Mouse (Mus musculus) myocyte (in vitro differentiated cells): ENCODE results near the gene Nubp1. TPM values are rescaled to one million over a fixed set of nuclear protein-coding genes. Genes with fewer than 3 reads are reported as not detected.
A peak's percentile ranks its signal among the peaks of the same experiment; 100 is the strongest.

Experiments used
- H3K27me3 ChIP-seq: one replicate; pipeline ENCODE4 v1.6.1; 2011; ENCODE audit not compliant: control insufficient read depth, insufficient read depth, insufficient read length
- H3K36me3 ChIP-seq: one replicate; pipeline ENCODE4 v1.6.1; 2011; ENCODE audit not compliant: control insufficient read depth, insufficient read depth
- H3K4me2 ChIP-seq: one replicate; pipeline ENCODE4 v1.6.1; 2011; ENCODE audit warnings: low read depth, control low read depth
- H3K4me3 ChIP-seq: one replicate; pipeline ENCODE4 v1.5.1; 2011; ENCODE audit warnings: mild to moderate bottlenecking, control low read depth, moderate library complexity
- H3K79me2 ChIP-seq: one replicate; pipeline ENCODE4 v1.6.1; 2011; ENCODE audit not compliant: control insufficient read depth, insufficient read depth
- H3ac ChIP-seq: one replicate; pipeline ENCODE4 v1.6.1; 2011; ENCODE audit not compliant: control insufficient read depth, insufficient read length
- CEBPB ChIP-seq: IDR thresholded peaks from 2 replicates; pipeline ENCODE4 v1.6.1; 2011; ENCODE audit warnings: mild to moderate bottlenecking, moderate library complexity; ENCODE audit not compliant: poor library complexity, insufficient read depth, severe bottlenecking
- E2F4 ChIP-seq: IDR thresholded peaks from one replicate; pipeline ENCODE4 v1.6.1; 2011; ENCODE audit warnings: mild to moderate bottlenecking, control low read depth, moderate library complexity; ENCODE audit not compliant: insufficient read depth
- MAX ChIP-seq: IDR thresholded peaks from one replicate; pipeline ENCODE4 v1.6.1; 2011; ENCODE audit warnings: low read depth, mild to moderate bottlenecking, control low read depth
- MYOD1 ChIP-seq, 3 experiments: IDR thresholded peaks; one replicate each; pipeline ENCODE4 v1.6.1; 2011; ENCODE audit warnings: control low read depth in 2 of 3, low read depth in 2 of 3, mild to moderate bottlenecking in 2 of 3, moderate library complexity in 1 of 3; ENCODE audit not compliant: insufficient read length in 2 of 3, control insufficient read depth in 1 of 3
- MYOG ChIP-seq, 3 experiments: IDR thresholded peaks; one replicate each; pipeline ENCODE4 v1.6.1; 2011; ENCODE audit warnings: control low read depth in 2 of 3, low read depth in 2 of 3, mild to moderate bottlenecking in 2 of 3; ENCODE audit not compliant: insufficient read length in 2 of 3, control insufficient read depth in 1 of 3, insufficient read depth in 1 of 3
- POLR2A ChIP-seq: IDR thresholded peaks from one replicate; pipeline ENCODE4 v1.6.1; 2011; ENCODE audit warnings: low read depth, mild to moderate bottlenecking, control low read depth, moderate library complexity; ENCODE audit not compliant: insufficient read length
- POLR2AphosphoS2 ChIP-seq: IDR thresholded peaks from one replicate; pipeline ENCODE4 v1.6.1; 2011; ENCODE audit warnings: low read depth, control low read depth; ENCODE audit not compliant: insufficient read length
- REST ChIP-seq: IDR thresholded peaks from one replicate; pipeline ENCODE4 v1.6.1; 2011; ENCODE audit warnings: mild to moderate bottlenecking, control low read depth, moderate library complexity; ENCODE audit not compliant: insufficient read depth, insufficient read length
- SRF ChIP-seq: IDR thresholded peaks from one replicate; pipeline ENCODE4 v1.6.1; 2011; ENCODE audit warnings: low read depth; ENCODE audit not compliant: control insufficient read depth, insufficient read length
- TCF12 ChIP-seq: IDR thresholded peaks from one replicate; pipeline ENCODE4 v1.6.1; 2011; ENCODE audit warnings: mild to moderate bottlenecking, control low read depth; ENCODE audit not compliant: poor library complexity, insufficient read depth, severe bottlenecking
- TCF3 ChIP-seq: IDR thresholded peaks from one replicate; pipeline ENCODE4 v1.6.1; 2011; ENCODE audit warnings: low read depth, control low read depth; ENCODE audit not compliant: insufficient read length
- USF1 ChIP-seq: IDR thresholded peaks from one replicate; pipeline ENCODE4 v1.6.1; 2011; ENCODE audit warnings: low read depth, mild to moderate bottlenecking, control low read depth, moderate library complexity
- polyA plus RNA-seq: library from polyadenylated mRNA; unstranded; fragments of >200 nt; fragmentation: generic; extraction: Trizol; gene quantifications from one replicate; pipeline ENCODE4 v1.2.1, GENCODE M21; 2012; ENCODE audit warnings: missing spikeins

The Nubp1 gene
- polyA plus RNA-seq, 1 experiment: 38.8 TPM

DNA sequence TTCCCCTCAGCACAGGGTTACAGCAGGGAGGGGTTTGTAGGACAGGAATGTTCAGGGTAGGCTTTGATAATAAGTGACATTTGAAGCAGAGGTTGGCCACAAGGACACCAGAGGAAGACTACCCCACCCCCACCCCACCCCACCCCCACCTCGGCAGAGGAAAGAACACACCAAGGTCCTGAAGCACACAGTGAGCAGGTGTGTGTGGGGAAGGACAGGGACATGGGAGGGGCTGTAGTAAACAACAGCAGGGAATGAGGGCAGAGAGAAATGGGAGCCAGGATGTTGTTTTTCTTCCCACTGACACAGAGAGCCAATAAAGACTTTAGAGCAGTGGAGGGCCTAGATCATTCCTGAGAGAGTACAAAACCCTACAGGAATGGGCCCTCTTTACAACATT lies 34.5 kb upstream of the Nubp1 start:
- Histone ChIP-seq H3K36me3 (no peaks in the 10 kb centered on the region), H3ac (no peak overlapping the region), H3K4me2 (peak overlapping the region; percentile 34), H3K79me2 (no peaks in the 10 kb centered on the region), H3K27me3 (peaks cover under 1% of the 10 kb centered on the region), H3K4me3 (peak overlapping the region; percentile 4)
- TF ChIP-seq MYOD1 (IDR thresholded peaks at IDR 0.05; ENCODE audit: control insufficient read depth in 1 of 3, insufficient read length in 2 of 3, low read depth in 2 of 3) (peak in 2 of 3 experiments; percentile 9 to 56), TCF3 (no peak), E2F4 (no peak), TCF12 (no peak), REST (no peak), POLR2AphosphoS2 (no peak), CEBPB (no peak), USF1 (no peak), MYOG (IDR thresholded peaks at IDR 0.05; ENCODE audit: control insufficient read depth in 1 of 3, insufficient read depth in 1 of 3, insufficient read length in 2 of 3, low read depth in 2 of 3) (peak in 1 of 3 experiments; percentile 61), SRF (no peak), MAX (no peak)

DNA sequence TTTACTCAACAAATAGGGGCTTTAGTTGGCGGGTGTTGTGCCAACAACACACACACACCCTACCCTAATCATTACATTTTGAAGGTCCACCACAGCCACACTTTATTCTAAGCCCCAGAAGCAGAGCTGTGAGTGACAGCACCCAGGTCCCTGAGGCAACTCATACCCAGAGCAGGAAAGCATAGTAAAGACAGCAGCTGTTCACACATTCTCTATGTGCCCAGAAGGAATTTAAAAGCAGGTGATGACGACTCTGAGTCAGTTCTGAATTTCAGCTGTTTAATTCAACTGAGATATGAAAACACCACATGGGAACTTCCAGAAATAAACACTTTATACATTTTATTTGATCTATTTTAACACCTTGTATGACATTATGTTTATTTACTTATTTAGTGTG lies 32.2 kb upstream of the Nubp1 start:
- H3ac ChIP-seq: no peak overlapping the region
- H3K27me3 ChIP-seq: peaks cover 8% of the 10 kb centered on the region
- peak overlapping the region; percentile 4 for H3K4me3 ChIP-seq
- H3K4me2 ChIP-seq: peak overlapping the region; percentile 60
- no peaks in the 10 kb centered on the region for H3K79me2 ChIP-seq
- TF ChIP-seq MAX: no peak
- no peak for TF ChIP-seq TCF3
- no peak for TF ChIP-seq USF1
- TF ChIP-seq MYOD1 (IDR thresholded peaks at IDR 0.05; ENCODE audit: control insufficient read depth in 1 of 3, insufficient read length in 2 of 3, low read depth in 2 of 3): peak; percentile 56 to 80 (median 62)
- TF ChIP-seq MYOG (IDR thresholded peaks at IDR 0.05; ENCODE audit: control insufficient read depth in 1 of 3, insufficient read depth in 1 of 3, insufficient read length in 2 of 3, low read depth in 2 of 3): peak in 2 of 3 experiments; percentile 55 to 98
- peak; percentile 87 for TF ChIP-seq TCF12
- H3K36me3 ChIP-seq: no peaks in the 10 kb centered on the region

DNA sequence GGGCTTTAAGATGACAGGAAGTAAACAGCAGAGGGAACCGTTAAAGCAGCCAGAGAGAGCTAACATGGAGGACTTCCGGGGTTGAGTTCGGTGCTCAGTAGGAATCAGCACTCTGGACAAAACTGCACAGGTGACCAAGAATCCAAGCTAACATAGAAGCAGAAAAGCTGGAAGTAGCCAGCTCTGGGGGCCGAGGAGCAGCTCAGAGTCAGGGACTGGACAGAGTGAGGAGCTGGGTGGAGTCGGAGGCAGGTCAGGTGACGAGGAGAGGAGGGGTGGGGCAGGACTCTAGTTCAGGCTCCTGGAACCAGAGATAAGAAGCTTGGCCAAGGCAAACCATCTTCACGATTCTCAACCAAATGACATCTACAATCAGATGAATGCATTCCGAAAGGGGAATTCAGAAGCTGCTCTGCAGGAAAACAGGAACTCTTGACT lies 27.7 kb upstream of the Nubp1 start:
- TF ChIP-seq POLR2A: no peak
- peak; percentile 16 for TF ChIP-seq USF1
- no peak for TF ChIP-seq POLR2AphosphoS2
- no peak for TF ChIP-seq MAX
- Histone ChIP-seq H3K4me2 (peak overlapping the region; percentile 42), H3K36me3 (no peaks in the 10 kb centered on the region), H3K79me2 (no peaks in the 10 kb centered on the region), H3K27me3 (peaks cover 8% of the 10 kb centered on the region), H3ac (no peak overlapping the region), H3K4me3 (no peak overlapping the region)

DNA sequence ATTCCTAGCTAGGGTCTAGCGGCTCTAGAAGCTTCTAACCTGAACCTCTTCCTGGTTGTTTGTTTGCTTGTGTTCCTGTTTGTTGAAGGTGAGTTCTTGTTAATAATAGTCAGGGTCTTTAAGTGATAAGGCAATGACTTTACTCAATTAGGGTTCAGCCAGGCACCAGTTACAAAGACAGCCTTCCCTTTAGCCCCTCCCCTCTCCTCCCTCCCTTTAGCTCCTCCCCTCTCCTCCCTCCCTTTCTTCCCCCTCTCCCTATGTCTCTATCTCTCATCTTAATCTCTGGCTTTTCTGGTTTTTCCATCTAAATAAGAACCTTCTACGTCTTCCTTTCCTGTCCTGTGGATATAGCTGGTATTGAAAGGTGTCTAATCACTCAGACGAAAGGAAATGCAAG lies 27.2 kb upstream of the Nubp1 start:
- Histone ChIP-seq H3K36me3 (no peaks in the 10 kb centered on the region), H3K4me2 (peak overlapping the region; percentile 42), H3ac (no peak overlapping the region), H3K79me2 (no peaks in the 10 kb centered on the region), H3K4me3 (no peak overlapping the region), H3K27me3 (peaks cover 8% of the 10 kb centered on the region)
- TF ChIP-seq CEBPB: no peak
- no peak for TF ChIP-seq MYOD1 (IDR thresholded peaks at IDR 0.05; ENCODE audit: control insufficient read depth in 1 of 3, insufficient read length in 2 of 3, low read depth in 2 of 3)
- TF ChIP-seq POLR2AphosphoS2: no peak
- TF ChIP-seq SRF: no peak
- no peak for TF ChIP-seq TCF12
- TF ChIP-seq MYOG (IDR thresholded peaks at IDR 0.05; ENCODE audit: control insufficient read depth in 1 of 3, insufficient read depth in 1 of 3, insufficient read length in 2 of 3, low read depth in 2 of 3): no peak
- no peak for TF ChIP-seq TCF3
- TF ChIP-seq MAX: no peak
- TF ChIP-seq USF1: no peak
- no peak for TF ChIP-seq REST
- TF ChIP-seq E2F4: no peak
- TF ChIP-seq POLR2A: no peak

DNA sequence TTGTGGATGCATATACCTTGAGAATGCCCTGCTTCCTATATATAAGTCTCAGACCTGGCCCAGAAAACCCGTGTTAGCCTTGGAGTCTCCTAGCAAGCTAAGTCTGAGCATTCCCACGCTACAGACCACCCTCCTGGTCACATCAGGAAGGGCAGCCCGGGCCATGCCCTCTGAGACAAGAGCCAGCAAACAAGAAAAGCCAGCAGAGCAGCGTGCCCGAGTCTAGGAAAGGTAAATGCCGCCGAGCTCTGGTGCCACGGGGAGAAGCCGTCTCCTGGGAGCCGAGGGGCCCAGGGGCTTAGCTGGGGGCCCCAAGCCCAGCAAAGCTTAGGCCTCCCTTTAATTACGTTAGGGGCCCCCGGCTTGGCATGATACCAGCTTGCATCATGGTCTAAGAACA lies 26.5 kb upstream of the Nubp1 start:
- Histone ChIP-seq H3ac (no peak overlapping the region), H3K4me2 (no peak overlapping the region)
- TF ChIP-seq SRF: no peak
- no peak for TF ChIP-seq E2F4
- TF ChIP-seq MYOD1 (IDR thresholded peaks at IDR 0.05; ENCODE audit: control insufficient read depth in 1 of 3, insufficient read length in 2 of 3, low read depth in 2 of 3): no peak
- TF ChIP-seq CEBPB: no peak
- TF ChIP-seq POLR2A: no peak
- TF ChIP-seq POLR2AphosphoS2: no peak
- TF ChIP-seq TCF12: no peak
- TF ChIP-seq TCF3: no peak
- no peak for TF ChIP-seq MYOG (IDR thresholded peaks at IDR 0.05; ENCODE audit: control insufficient read depth in 1 of 3, insufficient read depth in 1 of 3, insufficient read length in 2 of 3, low read depth in 2 of 3)
- no peak for TF ChIP-seq USF1
- no peak for TF ChIP-seq REST
- no peak for TF ChIP-seq MAX

More for the DNA sequence above, 26.5 kb upstream of the Nubp1 start:
- Histone ChIP-seq H3K79me2 (no peaks in the 10 kb centered on the region), H3K4me3 (no peak overlapping the region), H3K27me3 (peaks cover 8% of the 10 kb centered on the region), H3K36me3 (no peaks in the 10 kb centered on the region)
